Mouse (Mus musculus) MEL (cell line): Measurements from ENCODE around the gene Kifap3. TPM values are rescaled to one million over a fixed set of nuclear protein-coding genes. Genes with fewer than 3 reads are reported as not detected.

Experiments used
- DNase-seq: peaks from one replicate; pipeline ENCODE4 v3.0.0; 2011; ENCODE audit warnings: low read depth, low spot score
- H3K27ac ChIP-seq: 2 replicates; pipeline ENCODE4 v1.5.1; 2012; ENCODE audit warnings: low read depth, mild to moderate bottlenecking, control low read depth, low read length, moderate library complexity; ENCODE audit not compliant: control insufficient read depth
- H3K27me3 ChIP-seq, 2 experiments: fragments of 150-350 bp in 1 of 2; sonication (generic) in 1 of 2; 2 replicates each; pipeline ENCODE4 v1.6.1; 2012; ENCODE audit warnings: low read length in 2 of 2, mild to moderate bottlenecking in 2 of 2, improper control_type of control experiment in 1 of 2, moderate library complexity in 1 of 2; ENCODE audit not compliant: insufficient read depth in 2 of 2, control insufficient read depth in 1 of 2
- H3K36me3 ChIP-seq, 2 experiments: 2 replicates each; pipeline ENCODE4 v1.6.1; 2012 to 2014; ENCODE audit warnings: low read length in 2 of 2, improper control_type of control experiment in 1 of 2, inconsistent platforms in 1 of 2, mild to moderate bottlenecking in 1 of 2; ENCODE audit not compliant: insufficient read depth in 2 of 2, control insufficient read depth in 1 of 2
- H3K4me1 ChIP-seq, 2 experiments: fragments of 150-350 bp in 1 of 2; sonication (generic) in 1 of 2; 2 replicates each; pipeline ENCODE4 v1.6.1; 2012; ENCODE audit warnings: low read length in 2 of 2, improper control_type of control experiment in 1 of 2, mild to moderate bottlenecking in 1 of 2; ENCODE audit not compliant: insufficient read depth in 2 of 2, control insufficient read depth in 1 of 2
- H3K4me3 ChIP-seq, 2 experiments: fragments of 150-350 bp in 1 of 2; sonication (generic) in 1 of 2; 2 replicates each; pipeline ENCODE4 v1.5.1; 2012; ENCODE audit warnings: low read depth in 2 of 2, low read length in 2 of 2, mild to moderate bottlenecking in 2 of 2, moderate library complexity in 2 of 2, control low read depth in 1 of 2, improper control_type of control experiment in 1 of 2; ENCODE audit not compliant: control insufficient read depth in 1 of 2, insufficient read depth in 1 of 2
- H3K79me2 ChIP-seq: 2 replicates; pipeline ENCODE4 v1.6.1; 2012; ENCODE audit warnings: mild to moderate bottlenecking, low read length, moderate library complexity; ENCODE audit not compliant: control insufficient read depth, poor library complexity, insufficient read depth
- H3K9ac ChIP-seq: 2 replicates; pipeline ENCODE4 v1.6.1; 2012; ENCODE audit warnings: low read depth, mild to moderate bottlenecking, control low read depth, low read length, moderate library complexity; ENCODE audit not compliant: control insufficient read depth, poor library complexity, severe bottlenecking
- H3K9me3 ChIP-seq: fragments of 150-350 bp; sonication (generic); replicated peaks from 2 replicates; pipeline ENCODE4 v1.6.1; 2012; ENCODE audit warnings: mild to moderate bottlenecking, low read length, improper control_type of control experiment, moderate library complexity; ENCODE audit not compliant: insufficient read depth
- BHLHE40 ChIP-seq: IDR thresholded peaks from 2 replicates; pipeline ENCODE4 v1.6.1; 2012; ENCODE audit warnings: low read depth, mild to moderate bottlenecking, inconsistent platforms, low read length, improper control_type of control experiment, borderline replicate concordance
- CHD1 ChIP-seq: IDR thresholded peaks from 2 replicates; pipeline ENCODE4 v1.6.1; 2012; ENCODE audit warnings: low read depth, mild to moderate bottlenecking, inconsistent platforms, low read length, improper control_type of control experiment
- CHD2 ChIP-seq: IDR thresholded peaks from 2 replicates; pipeline ENCODE4 v1.6.1; 2011; ENCODE audit warnings: low read length, improper control_type of control experiment
- CTCF ChIP-seq, 3 experiments: IDR thresholded peaks in 2 of 3; conservative IDR thresholded peaks in 1 of 3; 2 replicates each; pipeline ENCODE4 v1.5.1; 2011 to 2012; ENCODE audit warnings: low read length in 3 of 3, low read depth in 2 of 3, mild to moderate bottlenecking in 2 of 3, improper control_type of control experiment in 1 of 3, inconsistent platforms in 1 of 3, mixed read lengths in 1 of 3, moderate library complexity in 1 of 3; ENCODE audit not compliant: control insufficient read depth in 1 of 3, insufficient read depth in 1 of 3, poor library complexity in 1 of 3, severe bottlenecking in 1 of 3
- ELF1 ChIP-seq: IDR thresholded peaks from 2 replicates; pipeline ENCODE4 v1.6.1; 2014; ENCODE audit warnings: low read depth, mild to moderate bottlenecking, inconsistent platforms, low read length, improper control_type of control experiment, moderate library complexity
- GABPA ChIP-seq: IDR thresholded peaks from 2 replicates; pipeline ENCODE4 v1.6.1; 2012; ENCODE audit warnings: low read depth, mild to moderate bottlenecking, inconsistent platforms, low read length, improper control_type of control experiment, moderate library complexity
- HCFC1 ChIP-seq: IDR thresholded peaks from 2 replicates; pipeline ENCODE4 v1.6.1; 2012; ENCODE audit warnings: low read depth, mild to moderate bottlenecking, inconsistent platforms, low read length, improper control_type of control experiment, moderate library complexity
- KAT2A ChIP-seq: conservative IDR thresholded peaks from 2 replicates; pipeline ENCODE4 v1.6.1; 2012; ENCODE audit warnings: low read depth, low read length, improper control_type of control experiment, inconsistent platforms
- MAX ChIP-seq: IDR thresholded peaks from 2 replicates; pipeline ENCODE4 v1.6.1; 2011; ENCODE audit warnings: low read length, improper control_type of control experiment
- MEF2A ChIP-seq: IDR thresholded peaks from 2 replicates; pipeline ENCODE4 v1.6.1; 2014; ENCODE audit warnings: low read depth, mild to moderate bottlenecking, inconsistent platforms, low read length, improper control_type of control experiment; ENCODE audit not compliant: poor library complexity, insufficient replicate concordance, severe bottlenecking; ENCODE audit errors: extremely low read depth
- MXI1 ChIP-seq: IDR thresholded peaks from 2 replicates; pipeline ENCODE4 v1.6.1; 2011; ENCODE audit warnings: mild to moderate bottlenecking, low read depth, low read length, improper control_type of control experiment
- MYC ChIP-seq: IDR thresholded peaks from 2 replicates; pipeline ENCODE4 v1.6.1; 2011; ENCODE audit warnings: low read depth, mild to moderate bottlenecking, low read length, improper control_type of control experiment, moderate library complexity
- POLR2AphosphoS2 ChIP-seq: IDR thresholded peaks from 2 replicates; pipeline ENCODE4 v1.6.1; 2011; ENCODE audit warnings: low read length, improper control_type of control experiment
- POLR2AphosphoS5 ChIP-seq: IDR thresholded peaks from 2 replicates; pipeline ENCODE4 v1.6.1; 2012; ENCODE audit warnings: low read depth, borderline replicate concordance, mild to moderate bottlenecking, inconsistent platforms, low read length, moderate library complexity, mixed read lengths
- RAD21 ChIP-seq: IDR thresholded peaks from 2 replicates; pipeline ENCODE4 v1.6.1; 2011; ENCODE audit warnings: mild to moderate bottlenecking, low read depth, low read length, improper control_type of control experiment
- RCOR1 ChIP-seq: IDR thresholded peaks from 2 replicates; pipeline ENCODE4 v1.6.1; 2012; ENCODE audit warnings: low read depth, mild to moderate bottlenecking, inconsistent platforms, low read length, improper control_type of control experiment
- SIN3A ChIP-seq: IDR thresholded peaks from 2 replicates; pipeline ENCODE4 v1.6.1; 2012; ENCODE audit warnings: low read length, improper control_type of control experiment, inconsistent platforms
- TAL1 ChIP-seq: IDR thresholded peaks from 2 replicates; pipeline ENCODE4 v1.6.1; 2012; ENCODE audit warnings: mild to moderate bottlenecking, inconsistent platforms, low read length, moderate library complexity, mixed read lengths
- TBP ChIP-seq: IDR thresholded peaks from 2 replicates; pipeline ENCODE4 v1.8.0; 2011; ENCODE audit warnings: low read depth, low read length, improper control_type of control experiment
- UBTF ChIP-seq: IDR thresholded peaks from 2 replicates; pipeline ENCODE4 v1.6.1; 2012; ENCODE audit warnings: low read depth, mild to moderate bottlenecking, inconsistent platforms, low read length, improper control_type of control experiment, moderate library complexity, borderline replicate concordance; ENCODE audit not compliant: insufficient read depth
- USF2 ChIP-seq, 2 experiments: IDR thresholded peaks; 2 replicates each; pipeline ENCODE4 v1.6.1; 2011 to 2012; ENCODE audit warnings: improper control_type of control experiment in 2 of 2, low read length in 2 of 2, borderline replicate concordance in 1 of 2, inconsistent platforms in 1 of 2, low read depth in 1 of 2, mild to moderate bottlenecking in 1 of 2; ENCODE audit not compliant: insufficient read depth in 1 of 2
- ZC3H11A ChIP-seq: IDR thresholded peaks from 2 replicates; pipeline ENCODE4 v1.6.1; 2012; ENCODE audit warnings: low read depth, mild to moderate bottlenecking, inconsistent platforms, low read length, improper control_type of control experiment
- ZNF384 ChIP-seq: IDR thresholded peaks from 2 replicates; pipeline ENCODE4 v1.6.1; 2012; ENCODE audit warnings: low read depth, mild to moderate bottlenecking, inconsistent platforms, low read length, improper control_type of control experiment
- polyA plus RNA-seq, 2 experiments: library from polyadenylated mRNA; stranded (reverse) in 1 of 2; unstranded in 1 of 2; fragments of >175 nt in 1 of 2; fragments of >200 nt in 1 of 2; gene quantifications; 2 replicates each; pipeline versions ENCODE4 v1.2.1 to v1.2.4; 2012; ENCODE audit warnings: low replicate concordance in 2 of 2, low read depth in 1 of 2; ENCODE audit not compliant: insufficient read length in 2 of 2, insufficient read depth in 1 of 2, missing spikeins in 1 of 2
- total RNA-seq: library from RNA; depleted of rRNA; stranded (reverse); fragments of 300-350 nt; gene quantifications from 2 replicates; pipeline ENCODE4 v1.2.3, GENCODE M21; 2012

Kifap3 gene
- total and polyA plus RNA-seq, 3 experiments: 5.1 to 7.6 TPM; not detected in 1

DNA sequence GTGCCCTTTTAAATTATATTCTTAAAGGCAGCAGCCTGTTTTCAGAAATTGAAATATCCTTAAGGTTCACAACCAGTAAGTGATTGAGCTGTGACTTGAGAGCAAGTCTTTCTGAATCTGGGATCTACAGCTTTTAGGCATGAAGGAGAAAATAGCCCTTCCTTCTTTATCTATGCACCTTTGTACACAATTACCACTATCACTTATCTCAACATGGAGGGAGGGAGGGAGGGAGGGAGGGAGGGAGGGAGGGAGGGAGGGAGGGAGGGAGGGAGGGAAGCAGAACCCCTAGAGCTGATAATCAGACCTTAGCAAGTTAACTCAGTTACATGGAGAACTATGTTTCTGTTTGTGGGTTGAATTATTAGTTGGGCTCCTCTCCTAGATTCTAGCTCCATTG lies 82.2 kb downstream of the Kifap3 start (continued):
- TF ChIP-seq MEF2A: no peak
- no peak for TF ChIP-seq ELF1
- no peak for TF ChIP-seq KAT2A
- TF ChIP-seq HCFC1: no peak
- no peak for TF ChIP-seq TBP
- TF ChIP-seq RAD21: no peak
- TF ChIP-seq POLR2AphosphoS5: no peak
- no peak for TF ChIP-seq BHLHE40
- no peak for TF ChIP-seq GABPA
- TF ChIP-seq MYC: no peak
- TF ChIP-seq ZNF384: no peak
- no peak for TF ChIP-seq CHD2
- no peak for TF ChIP-seq CHD1
- TF ChIP-seq USF2 (IDR thresholded peaks at IDR 0.05; ENCODE audit: borderline replicate concordance in 1 of 2, insufficient read depth in 1 of 2, low read depth in 1 of 2, low read length in 2 of 2): no peak
- no peak for TF ChIP-seq UBTF
- no peak for TF ChIP-seq TAL1
- no peak for TF ChIP-seq POLR2AphosphoS2
- peak; percentile 41; the same call in 1 of the 2 replicates for TF ChIP-seq SIN3A

DNA sequence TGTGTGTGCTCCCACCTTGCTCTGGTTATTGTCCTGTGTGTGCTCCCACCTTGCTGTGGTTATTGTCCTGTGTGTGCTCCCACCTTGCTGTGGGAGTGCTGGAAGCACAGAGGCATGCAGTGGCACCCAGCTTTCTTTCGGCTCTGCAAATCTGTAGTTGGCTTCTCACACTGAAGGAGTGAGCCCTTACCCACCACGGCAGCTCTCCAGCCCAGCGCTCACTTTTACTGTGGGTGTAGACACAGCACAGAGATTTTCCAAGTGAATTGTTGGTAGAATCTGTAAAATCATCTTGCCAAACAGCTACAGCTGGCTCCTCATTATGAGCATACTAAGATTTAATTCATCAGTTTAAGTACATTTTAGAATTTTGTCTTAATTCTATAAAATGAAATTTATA lies 93.8 kb downstream of the Kifap3 start:
- no peak overlapping the region for H3K4me3 ChIP-seq
- no peaks in the 10 kb centered on the region for H3K27me3 ChIP-seq
- H3K4me1 ChIP-seq: no peaks in the 10 kb centered on the region
- no peak for DNase-seq
- H3K9me3 ChIP-seq: no peaks in the 10 kb centered on the region
- TF ChIP-seq KAT2A: no peak
- TF ChIP-seq ZNF384: no peak
- no peak for TF ChIP-seq CTCF (IDR thresholded peaks at IDR 0.05 in 2 of 3, conservative IDR thresholded peaks at IDR 0.05 in 1 of 3; ENCODE audit: control insufficient read depth in 1 of 3, insufficient read depth in 1 of 3, low read depth in 2 of 3, low read length in 3 of 3, poor library complexity in 1 of 3, severe bottlenecking in 1 of 3)
- TF ChIP-seq RAD21: no peak
- TF ChIP-seq POLR2AphosphoS5: no peak
- TF ChIP-seq RCOR1: no peak
- no peak for TF ChIP-seq ZC3H11A
- TF ChIP-seq MXI1: no peak
- no peak for TF ChIP-seq BHLHE40
- no peak for TF ChIP-seq MAX
- no peaks in the 10 kb centered on the region for H3K36me3 ChIP-seq
- no peak overlapping the region for H3K27ac ChIP-seq
- H3K79me2 ChIP-seq: no peaks in the 10 kb centered on the region
- no peak overlapping the region for H3K9ac ChIP-seq
